Mouse (Mus musculus): ENCODE measurements around the gene Aqp5. TPM values are rescaled to one million over a fixed set of nuclear protein-coding genes. Genes with fewer than 3 reads are reported as not detected.

Aqp5 gene
- polyA plus RNA-seq, 1 experiment from 2014 or later, result 0.27 TPM

GRCm38 (mm10) chr15:99611563-99611962 lies 21.0 kb downstream of the Aqp5 start:
- no peak for ATAC-seq (ENCODE audit: insufficient read depth, low FRiP score, low TSS enrichment)
- H3K27me3 ChIP-seq (ENCODE audit: control insufficient read depth, insufficient read depth, low read length), result no peaks in the 10 kb centered on the region
- no peak for DNase-seq (ENCODE audit: low spot score)
- 75% methylated on average over 7 of the region's 7 CpGs for WGBS
- no peaks in the 10 kb centered on the region for H3K9me3 ChIP-seq (ENCODE audit: control insufficient read depth, low read length)
- peaks cover 9% of the 10 kb centered on the region for H3K4me1 ChIP-seq (ENCODE audit: control insufficient read depth, insufficient read depth, low read length)
- H3K9ac ChIP-seq (ENCODE audit: low read length), result no peak overlapping the region
- 0 out of 2 replicates have a peak overlapping the region, but pooled peaks have one; percentile 8 for H3K27ac ChIP-seq (ENCODE audit: low read depth, low read length)
- no peak overlapping the region for H3K4me2 ChIP-seq (ENCODE audit: low read depth)
- no peak overlapping the region for H3K4me3 ChIP-seq (ENCODE audit: low read depth, low read length)
- H3K36me3 ChIP-seq (ENCODE audit: control insufficient read depth, insufficient read depth, low read length), result no peaks in the 10 kb centered on the region

DNA sequence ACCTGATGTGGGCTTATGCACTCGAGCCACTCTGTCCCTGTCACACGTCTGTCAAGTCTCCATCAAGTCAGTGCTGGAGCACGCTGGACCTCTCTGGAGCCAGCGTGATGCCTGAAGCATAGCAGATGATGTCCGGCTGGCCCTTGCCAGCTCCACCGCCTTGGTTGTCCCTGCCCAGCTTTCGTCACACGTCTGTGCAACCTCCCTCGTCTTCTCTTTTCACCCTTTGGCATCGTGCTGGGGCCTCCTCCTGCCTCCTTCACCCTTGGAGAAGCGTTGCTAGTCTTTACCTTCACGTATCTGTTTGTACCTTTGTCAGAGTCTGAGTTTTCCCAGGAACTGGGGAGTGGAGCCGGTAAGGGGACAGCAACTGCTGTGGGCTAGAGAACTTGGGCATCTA lies 23.7 kb downstream of the Aqp5 start:
- Histone ChIP-seq H3K4me2 (ENCODE audit: low read depth) (no peak overlapping the region), H3K36me3 (ENCODE audit: control insufficient read depth, insufficient read depth, low read length) (no peaks in the 10 kb centered on the region), H3K27ac (ENCODE audit: low read depth, low read length) (no peak overlapping the region), H3K9ac (ENCODE audit: low read length) (no peak overlapping the region), H3K9me3 (ENCODE audit: control insufficient read depth, low read length) (no peaks in the 10 kb centered on the region), H3K27me3 (ENCODE audit: control insufficient read depth, insufficient read depth, low read length) (no peaks in the 10 kb centered on the region), H3K4me3 (ENCODE audit: low read depth, low read length) (no peak overlapping the region), H3K4me1 (ENCODE audit: control insufficient read depth, insufficient read depth, low read length) (no peaks in the 10 kb centered on the region)
- ATAC-seq (ENCODE audit: insufficient read depth, low FRiP score, low TSS enrichment) (no peak), DNase-seq (ENCODE audit: low spot score) (no peak)
- 85% methylated on average over 13 of the region's 13 CpGs for WGBS

GRCm38 (mm10) chr15:99614753-99615152 lies 24.2 kb downstream of the Aqp5 start:
- Histone ChIP-seq H3K4me2 (ENCODE audit: low read depth) (no peak overlapping the region), H3K27me3 (ENCODE audit: control insufficient read depth, insufficient read depth, low read length) (no peaks in the 10 kb centered on the region), H3K4me1 (ENCODE audit: control insufficient read depth, insufficient read depth, low read length) (no peaks in the 10 kb centered on the region), H3K36me3 (ENCODE audit: control insufficient read depth, insufficient read depth, low read length) (no peaks in the 10 kb centered on the region), H3K9me3 (ENCODE audit: control insufficient read depth, low read length) (no peaks in the 10 kb centered on the region), H3K4me3 (ENCODE audit: low read depth, low read length) (no peak overlapping the region), H3K9ac (ENCODE audit: low read length) (no peak overlapping the region), H3K27ac (ENCODE audit: low read depth, low read length) (no peak overlapping the region)
- 39% methylated on average over 12 of the region's 12 CpGs for WGBS
- DNase-seq (ENCODE audit: low spot score) (no peak), ATAC-seq (ENCODE audit: insufficient read depth, low FRiP score, low TSS enrichment) (no peak)

DNA sequence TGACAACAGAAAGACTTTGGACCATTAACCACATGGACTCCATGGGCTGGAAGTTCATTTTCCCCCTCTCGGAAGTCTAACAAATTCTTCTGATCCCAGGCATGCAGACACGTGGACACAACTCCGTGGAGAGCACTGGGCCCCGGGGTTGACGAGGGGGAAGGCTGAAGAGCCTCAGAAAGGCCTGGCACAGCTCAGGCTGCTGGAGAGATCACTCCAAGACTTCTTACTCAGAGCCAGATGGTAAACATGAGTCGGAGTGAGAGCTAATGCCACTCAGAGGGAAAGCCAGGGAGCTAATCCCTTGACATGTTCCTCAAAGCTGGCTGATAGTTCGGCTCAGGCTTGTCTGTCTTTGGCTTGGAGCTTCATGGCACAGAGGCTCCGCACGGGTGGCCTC lies 24.7 kb downstream of the Aqp5 start:
- no peak for ATAC-seq (ENCODE audit: insufficient read depth, low FRiP score, low TSS enrichment)
- 65% methylated on average over 9 of the region's 9 CpGs for WGBS
- no peak overlapping the region for H3K27ac ChIP-seq (ENCODE audit: low read depth, low read length)
- no peak overlapping the region for H3K4me2 ChIP-seq (ENCODE audit: low read depth)
- no peak for DNase-seq (ENCODE audit: low spot score)
- H3K36me3 ChIP-seq (ENCODE audit: control insufficient read depth, insufficient read depth, low read length), result no peaks in the 10 kb centered on the region
- H3K9ac ChIP-seq (ENCODE audit: low read length), result no peak overlapping the region
- no peaks in the 10 kb centered on the region for H3K27me3 ChIP-seq (ENCODE audit: control insufficient read depth, insufficient read depth, low read length)
- H3K4me3 ChIP-seq (ENCODE audit: low read depth, low read length), result no peak overlapping the region
- no peaks in the 10 kb centered on the region for H3K9me3 ChIP-seq (ENCODE audit: control insufficient read depth, low read length)
- H3K4me1 ChIP-seq (ENCODE audit: control insufficient read depth, insufficient read depth, low read length), result no peaks in the 10 kb centered on the region

DNA sequence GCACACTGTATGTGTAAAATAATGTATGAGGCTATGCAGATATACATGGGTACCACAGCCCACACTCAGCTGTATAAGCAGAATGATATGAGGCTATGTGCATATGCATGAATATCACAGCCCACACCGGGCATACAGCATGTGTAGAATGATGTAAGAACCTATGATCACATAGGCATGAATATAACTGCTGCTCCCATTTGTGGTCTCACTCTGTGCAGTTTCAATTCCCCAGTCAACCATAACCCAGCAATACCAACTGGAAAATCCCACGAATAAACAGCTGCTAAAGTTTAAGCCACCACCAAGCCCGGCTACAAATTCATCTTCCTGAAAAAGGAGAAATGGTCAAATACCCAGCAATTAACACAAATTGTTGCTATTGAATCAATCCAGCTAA lies 28.0 kb downstream of the Aqp5 start:
- WGBS, result 95% methylated on average over 3 of the region's 3 CpGs
- no peaks in the 10 kb centered on the region for H3K9me3 ChIP-seq (ENCODE audit: control insufficient read depth, low read length)
- no peak overlapping the region for H3K4me2 ChIP-seq (ENCODE audit: low read depth)
- no peaks in the 10 kb centered on the region for H3K4me1 ChIP-seq (ENCODE audit: control insufficient read depth, insufficient read depth, low read length)
- H3K9ac ChIP-seq (ENCODE audit: low read length), result no peak overlapping the region
- no peak overlapping the region for H3K4me3 ChIP-seq (ENCODE audit: low read depth, low read length)
- DNase-seq (ENCODE audit: low spot score) (no peak), ATAC-seq (ENCODE audit: insufficient read depth, low FRiP score, low TSS enrichment) (no peak)
- H3K36me3 ChIP-seq (ENCODE audit: control insufficient read depth, insufficient read depth, low read length), result peaks cover 2% of the 10 kb centered on the region
- H3K27ac ChIP-seq (ENCODE audit: low read depth, low read length), result no peak overlapping the region
- no peaks in the 10 kb centered on the region for H3K27me3 ChIP-seq (ENCODE audit: control insufficient read depth, insufficient read depth, low read length)

GRCm38 (mm10) chr15:99619821-99620220 lies 29.2 kb downstream of the Aqp5 start:
- DNase-seq (ENCODE audit: low spot score) (no peak), ATAC-seq (ENCODE audit: insufficient read depth, low FRiP score, low TSS enrichment) (no peak)
- H3K4me1 ChIP-seq (ENCODE audit: control insufficient read depth, insufficient read depth, low read length), result no peaks in the 10 kb centered on the region
- H3K27ac ChIP-seq (ENCODE audit: low read depth, low read length), result no peak overlapping the region
- H3K9me3 ChIP-seq (ENCODE audit: control insufficient read depth, low read length), result no peaks in the 10 kb centered on the region
- H3K4me3 ChIP-seq (ENCODE audit: low read depth, low read length), result no peak overlapping the region
- no peak overlapping the region for H3K9ac ChIP-seq (ENCODE audit: low read length)
- H3K4me2 ChIP-seq (ENCODE audit: low read depth), result no peak overlapping the region
- no peaks in the 10 kb centered on the region for H3K27me3 ChIP-seq (ENCODE audit: control insufficient read depth, insufficient read depth, low read length)
- 88% methylated on average over 4 of the region's 4 CpGs for WGBS
- peaks cover 2% of the 10 kb centered on the region for H3K36me3 ChIP-seq (ENCODE audit: control insufficient read depth, insufficient read depth, low read length)

- no peaks in the 10 kb centered on the region for H3K9me3 ChIP-seq (ENCODE audit: control insufficient read depth, low read length)
- no peak overlapping the region for H3K4me2 ChIP-seq (ENCODE audit: low read depth)
- no peak for ATAC-seq (ENCODE audit: insufficient read depth, low FRiP score, low TSS enrichment)
- no peaks in the 10 kb centered on the region for H3K4me1 ChIP-seq (ENCODE audit: control insufficient read depth, insufficient read depth, low read length)
- 94% methylated on average over 11 of the region's 11 CpGs for WGBS
- H3K9ac ChIP-seq (ENCODE audit: low read length), result no peak overlapping the region
- H3K27me3 ChIP-seq (ENCODE audit: control insufficient read depth, insufficient read depth, low read length), result no peaks in the 10 kb centered on the region
- H3K4me3 ChIP-seq (ENCODE audit: low read depth, low read length), result no peak overlapping the region
- H3K27ac ChIP-seq (ENCODE audit: low read depth, low read length), result no peak overlapping the region
- H3K36me3 ChIP-seq (ENCODE audit: control insufficient read depth, insufficient read depth, low read length), result peaks cover 13% of the 10 kb centered on the region
- no peak for DNase-seq (ENCODE audit: low spot score)
These were observed 31.5 kb downstream of the Aqp5 start for GRCm38 (mm10) chr15:99622063-99622462.

DNA sequence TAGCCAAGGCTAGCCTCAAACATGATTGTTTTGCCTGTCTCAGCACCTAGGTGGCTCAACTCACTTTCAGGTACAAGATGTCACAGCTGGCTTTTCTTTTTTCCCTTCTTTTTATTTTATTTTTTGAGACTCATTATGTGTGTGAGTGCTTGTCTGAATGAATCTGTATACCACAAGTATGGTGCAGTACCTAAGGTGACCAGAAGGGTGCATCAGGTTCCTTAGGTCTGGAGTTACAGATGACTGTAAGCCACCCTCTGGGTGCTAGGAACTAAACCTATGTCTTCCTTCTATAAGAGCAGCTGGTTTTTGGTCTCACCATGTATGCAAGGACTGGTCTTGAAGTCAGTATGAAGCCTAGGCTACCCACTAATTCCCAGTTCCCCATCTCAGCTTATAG lies 41.0 kb downstream of the Aqp5 start:
- Histone ChIP-seq H3K27ac (ENCODE audit: low read depth, low read length) (no peak overlapping the region), H3K27me3 (ENCODE audit: control insufficient read depth, insufficient read depth, low read length) (no peaks in the 10 kb centered on the region), H3K9ac (ENCODE audit: low read length) (no peak overlapping the region), H3K9me3 (ENCODE audit: control insufficient read depth, low read length) (no peaks in the 10 kb centered on the region), H3K4me3 (ENCODE audit: low read depth, low read length) (no peak overlapping the region), H3K36me3 (ENCODE audit: control insufficient read depth, insufficient read depth, low read length) (peaks cover 39% of the 10 kb centered on the region), H3K4me1 (ENCODE audit: control insufficient read depth, insufficient read depth, low read length) (no peaks in the 10 kb centered on the region), H3K4me2 (ENCODE audit: low read depth) (no peak overlapping the region)
- DNase-seq (ENCODE audit: low spot score), result no peak
- ATAC-seq (ENCODE audit: insufficient read depth, low FRiP score, low TSS enrichment), result no peak

DNA sequence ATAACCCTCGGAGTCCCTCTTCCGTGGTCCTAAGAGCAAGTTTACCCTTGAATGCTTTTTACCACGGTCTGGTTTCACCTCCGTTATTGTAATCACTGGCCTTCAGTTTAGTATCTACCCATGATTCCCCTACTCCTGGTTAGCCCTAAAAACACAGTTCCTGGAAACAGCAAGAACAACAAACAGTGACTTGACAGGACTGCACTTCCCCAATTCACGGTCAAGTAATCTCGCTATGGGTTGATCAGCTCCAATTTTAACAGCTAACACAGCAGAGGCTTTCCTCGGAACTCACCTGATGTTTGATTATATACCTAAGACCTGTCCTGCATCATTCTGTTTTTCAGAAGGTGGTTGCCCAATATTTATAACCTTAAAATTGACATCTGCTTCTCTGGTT lies 44.1 kb downstream of the Aqp5 start:
- Histone ChIP-seq H3K27ac (ENCODE audit: low read depth, low read length) (no peak overlapping the region), H3K4me2 (ENCODE audit: low read depth) (no peak overlapping the region), H3K4me3 (ENCODE audit: low read depth, low read length) (no peak overlapping the region), H3K4me1 (ENCODE audit: control insufficient read depth, insufficient read depth, low read length) (no peaks in the 10 kb centered on the region), H3K27me3 (ENCODE audit: control insufficient read depth, insufficient read depth, low read length) (no peaks in the 10 kb centered on the region), H3K36me3 (ENCODE audit: control insufficient read depth, insufficient read depth, low read length) (peaks cover 34% of the 10 kb centered on the region), H3K9ac (ENCODE audit: low read length) (no peak overlapping the region), H3K9me3 (ENCODE audit: control insufficient read depth, low read length) (no peaks in the 10 kb centered on the region)
- DNase-seq (ENCODE audit: low spot score) (no peak), ATAC-seq (ENCODE audit: insufficient read depth, low FRiP score, low TSS enrichment) (no peak)
- WGBS, result 94% methylated on average over 7 of the region's 7 CpGs
